Mouse (Mus musculus): ENCODE data around the gene Sbno2. TPM values are rescaled to one million over a fixed set of nuclear protein-coding genes. Genes with fewer than 3 reads are reported as not detected.
A peak's percentile ranks its signal among the peaks of the same experiment; 100 is the strongest.
"Not testable (repeated sequence)": the region's sequence is repeated elsewhere in the genome, so short reads cannot be mapped to it uniquely, and the experiment has no call there.

Gene Sbno2
- polyA plus RNA-seq, 1 experiment from 2014 or later, result 14.1 TPM

GRCm38 (mm10) chr10:80050244-80050643 is 55.1 kb downstream of the Sbno2 start:
- Histone ChIP-seq H3K4me1 (replicated peaks; ENCODE audit: control insufficient read depth, insufficient read depth, low read length) (peaks cover 34% of the 10 kb centered on the region), H3K36me3 (ENCODE audit: control insufficient read depth, insufficient read depth, low read length) (peaks cover 1% of the 10 kb centered on the region), H3K9me3 (ENCODE audit: control insufficient read depth, low read length) (no peaks in the 10 kb centered on the region), H3K4me3 (ENCODE audit: low read depth, low read length) (no peak overlapping the region), H3K27me3 (replicated peaks; ENCODE audit: control insufficient read depth, insufficient read depth, low read length) (no peaks in the 10 kb centered on the region), H3K4me2 (ENCODE audit: low read length) (no peak overlapping the region), H3K27ac (ENCODE audit: low read depth) (no peak overlapping the region), H3K9ac (ENCODE audit: low read length) (no peak overlapping the region)
- WGBS, result 43% methylated on average over 6 of the region's 6 CpGs
- ATAC-seq (replicated peaks; ENCODE audit: low FRiP score, low TSS enrichment, low read depth), result no peak
- DNase-seq (ENCODE audit: low spot score), result no peak

DNA sequence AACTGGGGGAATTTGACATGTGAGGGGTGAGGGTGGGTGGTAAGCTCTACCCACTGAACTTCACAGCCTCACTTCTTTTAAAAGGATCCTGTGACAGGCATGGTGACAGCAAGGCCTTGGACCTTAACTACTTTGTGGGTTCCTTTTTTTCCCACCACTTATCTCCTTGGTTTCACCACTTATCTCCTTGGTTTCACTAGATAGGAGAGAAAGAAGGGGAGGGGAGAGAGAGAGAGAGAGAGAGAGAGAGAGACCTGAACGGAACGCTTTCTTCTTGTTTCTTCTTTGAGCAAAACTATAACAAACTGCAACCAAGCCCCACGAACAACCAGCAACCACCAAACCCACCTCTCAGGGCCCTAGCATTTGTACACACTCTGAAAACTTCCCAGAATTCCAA is 56.5 kb downstream of the Sbno2 start:
- Histone ChIP-seq H3K27ac (ENCODE audit: low read depth) (peak overlapping the region; percentile 34; the same call in 1 of the 2 replicates), H3K9me3 (ENCODE audit: control insufficient read depth, low read length) (no peaks in the 10 kb centered on the region), H3K27me3 (replicated peaks; ENCODE audit: control insufficient read depth, insufficient read depth, low read length) (no peaks in the 10 kb centered on the region), H3K9ac (ENCODE audit: low read length) (no peak overlapping the region), H3K4me3 (ENCODE audit: low read depth, low read length) (no peak overlapping the region), H3K36me3 (ENCODE audit: control insufficient read depth, insufficient read depth, low read length) (no peaks in the 10 kb centered on the region), H3K4me1 (replicated peaks; ENCODE audit: control insufficient read depth, insufficient read depth, low read length) (peaks cover 28% of the 10 kb centered on the region), H3K4me2 (ENCODE audit: low read length) (no peak overlapping the region)
- whole genome bisulfite sequencing, result 50% methylated on average over 3 of the region's 3 CpGs
- DNase-seq (ENCODE audit: low spot score), result no peak
- ATAC-seq (replicated peaks; ENCODE audit: low FRiP score, low TSS enrichment, low read depth), result no peak

DNA sequence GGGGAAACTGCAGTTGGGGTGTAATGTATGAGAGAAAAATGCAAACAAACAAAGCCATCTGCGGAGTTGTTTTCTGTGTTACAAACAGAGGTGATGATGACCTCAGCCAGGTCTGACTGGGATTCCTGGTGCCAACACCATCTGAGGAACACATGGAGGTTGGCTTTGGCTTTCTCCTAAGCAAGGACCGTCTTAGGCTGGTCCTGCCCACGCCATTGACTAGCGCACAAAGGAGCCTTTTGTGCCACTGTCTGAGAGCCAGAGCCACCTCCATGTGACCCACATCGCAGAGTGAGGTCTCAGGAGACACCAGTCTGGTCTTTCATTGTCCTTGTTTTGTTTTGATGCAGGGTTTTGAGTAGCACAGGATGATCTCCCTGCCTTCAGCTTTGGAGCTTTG is 57.0 kb downstream of the Sbno2 start:
- Histone ChIP-seq H3K27me3 (replicated peaks; ENCODE audit: control insufficient read depth, insufficient read depth, low read length) (no peaks in the 10 kb centered on the region), H3K36me3 (ENCODE audit: control insufficient read depth, insufficient read depth, low read length) (no peaks in the 10 kb centered on the region), H3K4me1 (replicated peaks; ENCODE audit: control insufficient read depth, insufficient read depth, low read length) (peaks cover 28% of the 10 kb centered on the region), H3K4me2 (ENCODE audit: low read length) (no peak overlapping the region), H3K27ac (ENCODE audit: low read depth) (peak overlapping the region; percentile 34; the same call in 1 of the 2 replicates), H3K4me3 (ENCODE audit: low read depth, low read length) (no peak overlapping the region), H3K9me3 (ENCODE audit: control insufficient read depth, low read length) (no peaks in the 10 kb centered on the region), H3K9ac (ENCODE audit: low read length) (no peak overlapping the region)
- ATAC-seq (replicated peaks; ENCODE audit: low FRiP score, low TSS enrichment, low read depth) (no peak), DNase-seq (ENCODE audit: low spot score) (no peak)
- WGBS, result 27% methylated on average over 5 of the region's 5 CpGs

- DNase-seq (ENCODE audit: low spot score), result no peak
These were observed 58.3 kb downstream of the Sbno2 start, which contains the start of gene Gpx4 for GRCm38 (mm10) chr10:80047041-80047565. Gene Gpx4, plus strand, starts transcription at chr10:80047166.

GRCm38 (mm10) chr10:80045766-80046165 is 59.6 kb downstream of the Sbno2 start:
- 81% methylated on average over 5 of the region's 5 CpGs for WGBS
- H3K36me3 ChIP-seq (ENCODE audit: control insufficient read depth, insufficient read depth, low read length), result no peaks in the 10 kb centered on the region
- H3K9ac ChIP-seq (ENCODE audit: low read length), result no peak overlapping the region
- no peak overlapping the region for H3K4me3 ChIP-seq (ENCODE audit: low read depth, low read length)
- H3K4me2 ChIP-seq (ENCODE audit: low read length), result no peak overlapping the region
- no peaks in the 10 kb centered on the region for H3K9me3 ChIP-seq (ENCODE audit: control insufficient read depth, low read length)
- no peaks in the 10 kb centered on the region for H3K27me3 ChIP-seq (replicated peaks; ENCODE audit: control insufficient read depth, insufficient read depth, low read length)
- peaks cover 13% of the 10 kb centered on the region for H3K4me1 ChIP-seq (replicated peaks; ENCODE audit: control insufficient read depth, insufficient read depth, low read length)
- no peak for DNase-seq (ENCODE audit: low spot score)
- no peak for ATAC-seq (replicated peaks; ENCODE audit: low FRiP score, low TSS enrichment, low read depth)
- no peak overlapping the region for H3K27ac ChIP-seq (ENCODE audit: low read depth)

More at GRCm38 (mm10) chr10:80047041-80047565, 58.3 kb downstream of the Sbno2 start, which contains the start of gene Gpx4:
- Histone ChIP-seq H3K36me3 (ENCODE audit: control insufficient read depth, insufficient read depth, low read length) (no peaks in the 10 kb centered on the region), H3K27me3 (replicated peaks; ENCODE audit: control insufficient read depth, insufficient read depth, low read length) (no peaks in the 10 kb centered on the region), H3K4me1 (replicated peaks; ENCODE audit: control insufficient read depth, insufficient read depth, low read length) (peaks cover 24% of the 10 kb centered on the region), H3K4me3 (ENCODE audit: low read depth, low read length) (no peak within 1 kb of the TSS), H3K9ac (ENCODE audit: low read length) (peak within 1 kb of the TSS; percentile 2; the same call in 1 of the 2 replicates), H3K9me3 (ENCODE audit: control insufficient read depth, low read length) (no peaks in the 10 kb centered on the region), H3K4me2 (ENCODE audit: low read length) (no peak within 1 kb of the TSS), H3K27ac (ENCODE audit: low read depth) (no peak within 1 kb of the TSS)
- no peak for ATAC-seq (replicated peaks; ENCODE audit: low FRiP score, low TSS enrichment, low read depth)
- 49% methylated on average over 9 of the region's 9 CpGs for WGBS

- H3K27ac ChIP-seq (ENCODE audit: low read depth); DNase-seq (ENCODE audit: low spot score); ATAC-seq (replicated peaks; ENCODE audit: low FRiP score, low TSS enrichment, low read depth); H3K9ac ChIP-seq (ENCODE audit: low read length); H3K36me3 ChIP-seq (ENCODE audit: control insufficient read depth, insufficient read depth, low read length); H3K4me1 ChIP-seq (replicated peaks; ENCODE audit: control insufficient read depth, insufficient read depth, low read length); H3K27me3 ChIP-seq (replicated peaks; ENCODE audit: control insufficient read depth, insufficient read depth, low read length); H3K4me3 ChIP-seq (ENCODE audit: low read depth, low read length); H3K9me3 ChIP-seq (ENCODE audit: control insufficient read depth, low read length); H3K4me2 ChIP-seq (ENCODE audit: low read length): not testable (repeated sequence)
- WGBS, result 85% methylated on average over 2 of the region's 4 CpGs
These were observed 60.0 kb downstream of the Sbno2 start for GRCm38 (mm10) chr10:80045364-80045763.

- WGBS, result 50% methylated on average over 4 of the region's 4 CpGs
- Histone ChIP-seq H3K9ac (ENCODE audit: low read length) (no peak overlapping the region), H3K4me2 (ENCODE audit: low read length) (no peak overlapping the region), H3K27ac (ENCODE audit: low read depth) (no peak overlapping the region), H3K27me3 (replicated peaks; ENCODE audit: control insufficient read depth, insufficient read depth, low read length) (no peaks in the 10 kb centered on the region), H3K36me3 (ENCODE audit: control insufficient read depth, insufficient read depth, low read length) (no peaks in the 10 kb centered on the region), H3K9me3 (ENCODE audit: control insufficient read depth, low read length) (no peaks in the 10 kb centered on the region), H3K4me1 (replicated peaks; ENCODE audit: control insufficient read depth, insufficient read depth, low read length) (peaks cover 5% of the 10 kb centered on the region), H3K4me3 (ENCODE audit: low read depth, low read length) (no peak overlapping the region)
- ATAC-seq (replicated peaks; ENCODE audit: low FRiP score, low TSS enrichment, low read depth), result no peak
- no peak for DNase-seq (ENCODE audit: low spot score)
These were observed 61.3 kb downstream of the Sbno2 start for GRCm38 (mm10) chr10:80044087-80044486.

DNA sequence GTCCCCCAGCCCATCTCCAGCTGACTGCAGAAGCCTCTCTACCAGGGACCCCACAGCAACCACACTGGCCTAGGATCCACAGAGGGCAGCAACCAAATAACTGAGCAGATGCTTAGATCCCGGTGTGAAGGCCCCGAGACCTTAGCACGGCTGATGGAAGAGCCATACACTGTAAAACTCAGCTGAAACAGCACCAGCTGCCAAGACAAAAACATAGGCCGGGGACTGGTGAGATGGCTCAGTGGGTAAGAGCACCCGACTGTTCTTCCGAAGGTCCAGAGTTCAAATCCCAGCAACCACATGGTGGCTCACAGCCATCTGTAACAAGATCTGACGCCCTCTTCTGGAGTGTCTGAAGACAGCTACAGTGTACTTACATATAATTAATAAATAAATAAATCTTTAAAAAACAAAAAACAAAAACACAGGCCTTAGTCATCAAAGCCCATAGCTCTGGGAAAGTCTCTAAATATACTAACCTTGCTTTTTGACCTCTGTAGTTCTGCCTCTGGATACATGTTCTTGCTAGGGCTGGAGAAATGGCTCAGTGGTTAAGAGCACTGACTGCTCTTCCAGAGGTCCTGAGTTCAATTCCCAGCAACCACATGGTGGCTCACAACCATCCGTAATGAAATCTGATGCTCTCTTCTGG is 63.8 kb downstream of the Sbno2 start:
- H3K9me3 ChIP-seq (ENCODE audit: control insufficient read depth, low read length); H3K9ac ChIP-seq (ENCODE audit: low read length); ATAC-seq (replicated peaks; ENCODE audit: low FRiP score, low TSS enrichment, low read depth); H3K27me3 ChIP-seq (replicated peaks; ENCODE audit: control insufficient read depth, insufficient read depth, low read length); DNase-seq (ENCODE audit: low spot score); H3K4me3 ChIP-seq (ENCODE audit: low read depth, low read length); H3K27ac ChIP-seq (ENCODE audit: low read depth); H3K4me2 ChIP-seq (ENCODE audit: low read length): not testable (repeated sequence)
- WGBS, result 88% methylated on average over 8 of the region's 8 CpGs
- peaks cover 12% of the 10 kb centered on the region for H3K4me1 ChIP-seq (replicated peaks; ENCODE audit: control insufficient read depth, insufficient read depth, low read length)
- H3K36me3 ChIP-seq (ENCODE audit: control insufficient read depth, insufficient read depth, low read length), result peaks cover 20% of the 10 kb centered on the region

GRCm38 (mm10) chr10:80039559-80039979 is 65.8 kb downstream of the Sbno2 start, which contains the start of gene Polr2e:
Gene Polr2e, minus strand, starts transcription at chr10:80039795.
- peaks cover 18% of the 10 kb centered on the region for H3K4me1 ChIP-seq (replicated peaks; ENCODE audit: control insufficient read depth, insufficient read depth, low read length)
- H3K9me3 ChIP-seq (ENCODE audit: control insufficient read depth, low read length), result no peaks in the 10 kb centered on the region
- peak within 1 kb of the TSS; percentile 54 for H3K27ac ChIP-seq (ENCODE audit: low read depth)
- H3K27me3 ChIP-seq (replicated peaks; ENCODE audit: control insufficient read depth, insufficient read depth, low read length), result no peaks in the 10 kb centered on the region
- DNase-seq (ENCODE audit: low spot score) (peak; percentile 100), ATAC-seq (replicated peaks; ENCODE audit: low FRiP score, low TSS enrichment, low read depth) (peak; percentile 98)
- peak within 1 kb of the TSS; percentile 69 for H3K4me2 ChIP-seq (ENCODE audit: low read length)
- peak within 1 kb of the TSS; percentile 94 for H3K4me3 ChIP-seq (ENCODE audit: low read depth, low read length)
- under 1% methylated on average over 40 of the region's 40 CpGs for WGBS
- H3K36me3 ChIP-seq (ENCODE audit: control insufficient read depth, insufficient read depth, low read length), result peaks cover 39% of the 10 kb centered on the region
- H3K9ac ChIP-seq (ENCODE audit: low read length), result peak within 1 kb of the TSS; percentile 81

All from intestine, embryonic 14.5 days (tissue).